Mouse (Mus musculus): ENCODE data around the gene Gm11172. TPM values are rescaled to one million over a fixed set of nuclear protein-coding genes. Genes with fewer than 3 reads are reported as not detected.
"Not testable (repeated sequence)": the region's sequence is repeated elsewhere in the genome, so short reads cannot be mapped to it uniquely, and the experiment has no call there.

Gene Gm11172
- polyA plus RNA-seq, 1 experiment from 2014 or later, result not detected

DNA sequence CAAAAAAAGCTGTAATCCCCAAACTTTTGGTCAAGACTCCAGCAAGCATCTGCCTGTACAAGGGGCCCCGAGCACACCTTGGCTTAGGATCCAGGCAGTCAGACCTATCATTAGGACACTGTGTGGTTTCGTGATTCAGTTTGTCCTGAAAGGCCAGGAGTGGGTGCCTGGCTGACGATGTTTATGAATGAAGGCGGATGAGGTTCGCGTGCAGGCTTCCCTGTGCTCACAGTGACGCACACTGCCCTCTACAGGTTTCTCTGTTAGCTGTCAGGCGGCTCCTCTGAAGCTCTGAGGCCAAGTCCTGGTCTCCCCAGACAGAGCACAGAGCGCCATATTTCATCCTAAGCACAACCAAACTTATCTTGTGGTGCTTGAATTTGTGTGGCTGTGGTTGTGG is 26.4 kb upstream of the Gm11172 start:
- peak overlapping the region; percentile 85 for H3K4me3 ChIP-seq (replicated peaks)
- peak; percentile 20; the same call in 1 of the 2 replicates for ATAC-seq (ENCODE audit: insufficient read depth)
- peak overlapping the region; percentile 81 for H3K27ac ChIP-seq (replicated peaks)
- peak overlapping the region; percentile 67; the same call in 1 of the 2 replicates for H3K9ac ChIP-seq
- no peaks in the 10 kb centered on the region for H3K9me3 ChIP-seq (replicated peaks)
- H3K4me1 ChIP-seq (replicated peaks), result peaks cover 38% of the 10 kb centered on the region
- no peaks in the 10 kb centered on the region for H3K36me3 ChIP-seq (replicated peaks)
- 2% methylated on average over 9 of the region's 9 CpGs for WGBS (ENCODE audit: insufficient replicate concordance)
- H3K4me2 ChIP-seq, result peak overlapping the region; percentile 95
- H3K27me3 ChIP-seq, result peaks cover 37% of the 10 kb centered on the region

DNA sequence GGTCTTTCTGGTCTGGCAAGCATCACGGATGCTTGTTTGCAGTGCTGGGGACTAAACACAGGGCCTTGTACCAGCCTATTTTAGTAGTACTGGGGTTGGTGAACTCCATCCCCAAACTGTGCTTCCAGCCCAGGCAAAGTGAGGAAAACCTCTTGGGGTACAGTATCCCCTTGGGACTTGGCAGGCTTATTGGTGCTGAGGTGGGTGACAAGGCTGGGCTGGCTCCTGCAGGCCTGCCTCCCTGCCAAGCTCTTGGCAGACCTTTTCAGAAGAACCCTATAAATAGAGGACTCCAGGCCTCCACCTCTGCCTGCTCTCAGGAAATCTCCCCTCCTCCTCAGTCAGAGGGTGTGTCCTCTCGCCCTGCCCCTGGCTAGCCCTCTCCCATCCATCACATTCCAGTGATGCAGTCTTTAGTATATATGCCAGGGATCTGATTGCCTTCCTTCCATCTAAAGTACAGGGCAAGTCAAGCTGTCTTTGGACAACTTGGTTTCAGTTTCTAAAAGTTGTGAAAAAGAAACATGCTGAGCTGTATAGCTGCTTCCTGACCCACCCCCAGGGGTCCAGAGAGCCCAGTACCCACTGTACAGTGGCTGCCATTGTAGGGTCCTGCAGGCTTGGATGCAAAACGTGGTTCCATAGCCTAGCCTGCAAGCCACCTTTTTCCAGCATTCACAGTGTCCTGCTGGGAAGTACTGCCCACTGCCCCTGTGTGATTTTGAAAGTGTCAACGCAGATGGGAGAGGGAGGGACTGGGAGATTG is 25.8 kb upstream of the Gm11172 start:
- H3K4me3 ChIP-seq (replicated peaks), result peak overlapping the region; percentile 85
- ATAC-seq (ENCODE audit: insufficient read depth), result no peak
- no peaks in the 10 kb centered on the region for H3K36me3 ChIP-seq (replicated peaks)
- H3K9ac ChIP-seq, result no peak overlapping the region
- H3K4me1 ChIP-seq (replicated peaks), result peaks cover 38% of the 10 kb centered on the region
- WGBS (ENCODE audit: insufficient replicate concordance), result 59% methylated on average over 4 of the region's 4 CpGs
- H3K4me2 ChIP-seq, result peak overlapping the region; percentile 95
- peaks cover 38% of the 10 kb centered on the region for H3K27me3 ChIP-seq
- H3K27ac ChIP-seq (replicated peaks), result no peak overlapping the region
- H3K9me3 ChIP-seq (replicated peaks), result no peaks in the 10 kb centered on the region

DNA sequence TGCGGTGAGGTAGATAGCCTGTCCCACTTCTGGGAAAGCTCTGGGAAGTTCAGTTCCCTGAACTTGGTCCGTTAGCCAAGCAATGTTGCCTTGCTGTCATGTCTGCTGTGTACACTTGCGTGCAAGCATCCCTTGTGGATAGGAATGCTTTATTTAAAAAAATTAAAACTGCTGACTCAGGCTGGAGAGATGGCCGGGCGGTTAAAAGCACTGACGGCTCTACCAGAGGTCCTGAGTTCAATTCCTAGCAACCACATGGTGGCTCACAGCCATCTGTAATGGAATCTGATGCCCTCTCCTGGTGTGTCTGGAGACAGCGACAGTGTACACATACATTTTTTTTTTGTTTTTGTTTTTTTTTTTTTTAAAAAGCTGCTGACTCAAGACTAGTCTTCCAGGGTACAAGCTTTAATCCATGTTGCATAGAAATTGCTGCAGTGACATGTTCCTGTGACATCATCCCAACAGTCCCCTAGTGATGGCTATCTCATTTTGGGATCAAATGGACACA is 25.1 kb upstream of the Gm11172 start:
- peaks cover 32% of the 10 kb centered on the region for H3K27me3 ChIP-seq
- 62% methylated on average over 7 of the region's 7 CpGs for WGBS (ENCODE audit: insufficient replicate concordance)
- no peak for ATAC-seq (ENCODE audit: insufficient read depth)

DNA sequence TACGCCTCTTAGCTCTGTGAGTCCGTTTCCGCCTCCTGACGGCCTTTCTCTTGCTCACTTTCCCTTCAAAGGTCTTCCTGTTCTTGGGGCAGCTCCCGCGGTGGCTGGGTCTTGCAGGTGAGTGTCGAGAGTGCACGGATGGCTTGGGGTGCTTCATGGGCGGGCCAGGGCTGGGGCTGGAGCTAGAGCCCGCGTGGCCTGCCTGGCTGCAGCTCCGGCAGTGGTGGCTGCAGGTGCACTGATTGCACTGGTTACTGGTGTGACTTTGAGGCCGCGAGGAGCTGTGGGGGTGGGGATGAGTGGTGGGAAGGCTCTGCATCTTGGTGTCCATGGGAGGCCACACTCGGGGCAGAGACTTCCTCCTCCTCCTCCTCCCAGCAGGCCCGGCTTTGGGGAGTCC is 24.4 kb upstream of the Gm11172 start, which contains the start of gene Tnp2:
Tnp2 (minus strand) TSS at position 390 of the 400 bp plus-strand sequence.
- H3K27ac ChIP-seq (replicated peaks), result no peak within 1 kb of the TSS
- no peak within 1 kb of the TSS for H3K4me2 ChIP-seq
- no peak within 1 kb of the TSS for H3K4me3 ChIP-seq (replicated peaks)
- H3K36me3 ChIP-seq (replicated peaks), result no peaks in the 10 kb centered on the region
- no peak for ATAC-seq (ENCODE audit: insufficient read depth)
- no peaks in the 10 kb centered on the region for H3K9me3 ChIP-seq (replicated peaks)
- 44% methylated on average over 16 of the region's 16 CpGs for WGBS (ENCODE audit: insufficient replicate concordance)
- peaks cover 25% of the 10 kb centered on the region for H3K27me3 ChIP-seq
- no peak within 1 kb of the TSS for H3K9ac ChIP-seq
- H3K4me1 ChIP-seq (replicated peaks), result peaks cover 31% of the 10 kb centered on the region

More for the DNA sequence above, 25.1 kb upstream of the Gm11172 start:
- no peak overlapping the region for H3K27ac ChIP-seq (replicated peaks)
- no peaks in the 10 kb centered on the region for H3K36me3 ChIP-seq (replicated peaks)
- H3K4me1 ChIP-seq (replicated peaks), result peaks cover 34% of the 10 kb centered on the region
- no peak overlapping the region for H3K9ac ChIP-seq
- no peak overlapping the region for H3K4me3 ChIP-seq (replicated peaks)
- H3K4me2 ChIP-seq, result no peak overlapping the region
- no peaks in the 10 kb centered on the region for H3K9me3 ChIP-seq (replicated peaks)

DNA sequence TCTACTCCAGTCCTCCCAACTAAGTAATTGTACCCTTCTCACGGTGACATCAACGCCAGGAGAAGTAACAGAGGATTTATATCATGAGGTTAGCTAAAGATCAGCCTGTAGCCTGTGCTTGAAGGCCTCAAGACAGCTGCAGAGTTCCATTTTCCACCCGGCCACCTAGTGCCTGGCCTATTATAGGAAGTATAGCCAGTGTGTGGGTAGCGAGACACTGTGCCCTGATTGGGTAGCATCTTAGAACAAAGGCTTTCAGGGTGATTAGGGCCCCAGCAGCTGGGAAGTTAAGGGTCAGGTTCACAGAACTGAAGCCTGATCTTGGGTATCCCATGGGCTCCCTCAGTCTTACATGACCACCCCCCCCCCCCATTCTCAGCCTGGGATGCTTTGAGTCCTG is 23.8 kb upstream of the Gm11172 start:
- Histone ChIP-seq H3K27ac (replicated peaks) (no peak overlapping the region), H3K27me3 (peaks cover 19% of the 10 kb centered on the region), H3K9ac (no peak overlapping the region), H3K4me3 (replicated peaks) (no peak overlapping the region), H3K4me2 (no peak overlapping the region), H3K9me3 (replicated peaks) (no peaks in the 10 kb centered on the region), H3K36me3 (replicated peaks) (no peaks in the 10 kb centered on the region), H3K4me1 (replicated peaks) (peaks cover 29% of the 10 kb centered on the region)
- ATAC-seq (ENCODE audit: insufficient read depth), result no peak
- WGBS (ENCODE audit: insufficient replicate concordance), result 51% methylated on average over 4 of the region's 4 CpGs

DNA sequence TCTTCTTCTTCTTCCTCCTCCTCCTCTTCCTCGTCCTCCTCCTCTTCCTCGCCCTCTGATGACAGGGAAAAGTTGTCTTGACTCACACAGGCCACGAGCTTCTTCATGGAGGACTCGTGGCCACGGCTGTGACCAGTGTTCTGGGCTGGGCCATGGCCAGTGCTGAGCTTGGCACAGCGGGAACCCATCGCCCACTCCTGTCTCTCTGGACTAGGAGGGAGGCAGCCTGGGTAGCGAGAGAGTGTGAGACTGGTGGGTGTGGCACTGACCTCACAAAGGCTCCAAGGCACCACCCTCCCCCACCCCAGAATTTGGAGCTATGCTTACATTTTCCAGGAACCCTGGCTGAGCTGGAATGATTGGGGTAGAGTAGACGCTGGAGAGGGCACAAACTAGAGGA is 22.0 kb upstream of the Gm11172 start, which contains the start of gene Prm3:
Prm3 (minus strand) TSS at position 213 of the 400 bp plus-strand sequence.
- no peak within 1 kb of the TSS for H3K9ac ChIP-seq
- H3K36me3 ChIP-seq (replicated peaks), result no peaks in the 10 kb centered on the region
- H3K27ac ChIP-seq (replicated peaks), result no peak within 1 kb of the TSS
- H3K27me3 ChIP-seq, result peaks cover 18% of the 10 kb centered on the region
- WGBS (ENCODE audit: insufficient replicate concordance), result 55% methylated on average over 9 of the region's 9 CpGs
- H3K4me2 ChIP-seq, result no peak within 1 kb of the TSS
- no peaks in the 10 kb centered on the region for H3K9me3 ChIP-seq (replicated peaks)
- no peak for ATAC-seq (ENCODE audit: insufficient read depth)
- no peak within 1 kb of the TSS for H3K4me3 ChIP-seq (replicated peaks)
- peaks cover 12% of the 10 kb centered on the region for H3K4me1 ChIP-seq (replicated peaks)

DNA sequence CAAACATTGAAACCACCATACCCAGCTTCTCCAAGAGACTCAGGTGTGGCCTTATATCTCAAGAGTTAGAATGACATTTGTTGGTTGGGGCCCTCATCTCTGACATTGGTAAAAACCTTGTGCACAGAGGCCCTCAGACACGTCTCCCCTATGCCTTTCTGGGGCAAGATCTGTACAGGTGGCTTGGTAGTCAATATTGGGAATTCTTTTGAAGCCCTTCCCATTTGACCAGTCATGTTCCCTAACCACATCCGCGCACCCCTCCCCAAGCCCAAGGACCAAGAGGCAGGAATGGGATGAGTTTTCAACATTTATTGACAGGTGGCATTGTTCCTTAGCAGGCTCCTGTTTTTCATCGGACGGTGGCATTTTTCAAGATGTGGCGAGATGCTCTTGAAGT is 16.7 kb upstream of the Gm11172 start, which contains the start of gene Prm2:
Prm2 (minus strand) TSS at position 101 of the 400 bp plus-strand sequence.
- no peak within 1 kb of the TSS for H3K4me2 ChIP-seq
- no peak for ATAC-seq (ENCODE audit: insufficient read depth)

DNA sequence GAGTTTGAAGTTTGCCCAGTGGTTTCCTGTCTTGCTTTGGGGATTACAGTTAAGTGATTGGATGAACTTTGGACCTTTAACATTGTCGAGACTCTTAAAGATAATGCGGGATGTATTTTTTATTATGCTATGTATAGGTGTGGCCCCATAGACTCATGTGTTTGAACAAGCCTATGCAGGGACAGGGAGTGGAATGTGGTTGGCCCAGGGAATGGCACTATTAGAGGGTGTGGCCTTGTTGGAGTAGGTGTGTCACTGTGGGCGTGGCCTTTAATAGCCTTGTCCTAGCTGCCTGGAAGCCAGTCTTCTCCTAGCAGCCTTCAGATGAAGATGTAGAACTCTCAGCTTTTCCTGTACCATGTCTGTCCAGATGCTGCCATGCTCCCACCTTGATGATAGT is 10.3 kb upstream of the Gm11172 start:
- 64% methylated on average over 3 of the region's 3 CpGs for WGBS (ENCODE audit: insufficient replicate concordance)
- not testable (repeated sequence) for H3K36me3 ChIP-seq (replicated peaks); H3K9me3 ChIP-seq (replicated peaks); H3K4me3 ChIP-seq (replicated peaks); H3K27ac ChIP-seq (replicated peaks); ATAC-seq (ENCODE audit: insufficient read depth); H3K9ac ChIP-seq; H3K4me1 ChIP-seq (replicated peaks); H3K4me2 ChIP-seq
- H3K27me3 ChIP-seq, result peaks cover 11% of the 10 kb centered on the region; the same call in 1 of the 2 replicates

More for the DNA sequence above, 16.7 kb upstream of the Gm11172 start, which contains the start of gene Prm2:
- Histone ChIP-seq H3K4me1 (replicated peaks) (no peaks in the 10 kb centered on the region), H3K4me3 (replicated peaks) (no peak within 1 kb of the TSS), H3K36me3 (replicated peaks) (no peaks in the 10 kb centered on the region), H3K9me3 (replicated peaks) (no peaks in the 10 kb centered on the region), H3K27me3 (peaks cover 36% of the 10 kb centered on the region), H3K27ac (replicated peaks) (no peak within 1 kb of the TSS), H3K9ac (no peak within 1 kb of the TSS)
- WGBS (ENCODE audit: insufficient replicate concordance), result 54% methylated on average over 6 of the region's 6 CpGs

DNA sequence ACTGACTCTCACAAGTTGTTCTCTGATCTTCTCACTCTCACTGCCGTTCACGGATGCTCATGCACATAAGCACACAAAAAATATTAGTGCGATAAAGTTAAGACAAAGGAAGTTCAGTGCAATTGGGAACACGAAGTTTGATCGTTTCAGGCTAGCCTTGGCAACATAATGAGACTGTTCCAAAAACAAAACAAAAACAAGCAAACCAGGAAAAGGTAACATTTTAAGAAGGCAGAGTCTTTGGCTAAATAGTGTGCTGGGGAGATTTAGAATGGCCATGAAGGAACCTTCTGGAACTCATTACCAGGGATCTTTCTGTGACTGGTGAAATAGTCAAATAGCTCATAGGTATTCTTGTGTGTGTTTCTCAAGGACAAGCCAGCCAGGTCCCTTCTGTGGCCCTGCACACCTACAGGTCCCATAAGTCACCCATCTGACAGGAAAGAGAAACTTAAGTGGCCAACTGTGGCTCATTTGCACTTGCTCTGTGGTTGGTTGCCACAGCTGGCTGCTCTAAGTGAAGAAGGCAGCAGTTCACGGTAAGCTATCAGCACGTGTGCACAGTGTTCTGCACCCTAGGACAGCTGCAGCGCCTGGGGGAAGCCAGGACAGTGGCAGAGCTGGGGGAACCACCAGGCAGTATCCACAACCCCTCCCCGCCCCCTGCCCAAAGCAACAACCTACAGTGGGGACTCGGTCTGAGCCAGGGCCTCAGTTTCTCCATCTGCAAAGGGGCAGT is 6.8 kb upstream of the Gm11172 start, which contains the start of gene Prm1:
Prm1 (minus strand) TSS at position 51 of the 739 bp plus-strand sequence.
- H3K4me1 ChIP-seq (replicated peaks), result no peaks in the 10 kb centered on the region
- no peak for ATAC-seq (ENCODE audit: insufficient read depth)
- H3K36me3 ChIP-seq (replicated peaks), result no peaks in the 10 kb centered on the region

DNA sequence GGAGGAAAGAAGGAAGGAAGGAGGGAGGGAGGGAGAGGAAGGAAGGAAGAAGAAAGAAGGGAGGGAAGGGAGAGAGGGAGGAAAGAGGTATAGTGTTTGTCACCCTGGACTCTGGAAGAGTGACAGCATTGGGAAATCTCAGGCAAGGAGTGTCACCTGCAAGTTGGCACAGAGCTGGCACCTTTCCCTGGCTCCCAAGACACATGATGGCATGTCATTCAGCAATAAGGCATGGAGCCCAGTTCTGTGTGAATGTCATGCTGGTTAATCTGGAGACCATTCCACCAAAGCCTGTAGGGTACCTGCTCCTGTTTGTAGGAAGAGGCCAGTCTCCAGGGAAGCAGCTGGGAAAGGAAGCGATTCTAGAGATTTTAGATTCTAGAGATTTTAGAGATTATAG is 2.3 kb upstream of the Gm11172 start:
- Histone ChIP-seq H3K9me3 (replicated peaks) (no peaks in the 10 kb centered on the region), H3K4me1 (replicated peaks) (peaks cover 8% of the 10 kb centered on the region), H3K27me3 (peaks cover 39% of the 10 kb centered on the region; the same call in 1 of the 2 replicates), H3K4me2 (no peak overlapping the region), H3K27ac (replicated peaks) (no peak overlapping the region), H3K9ac (no peak overlapping the region), H3K36me3 (replicated peaks) (no peaks in the 10 kb centered on the region), H3K4me3 (replicated peaks) (no peak overlapping the region)
- ATAC-seq (ENCODE audit: insufficient read depth), result no peak
- 55% methylated on average over 1 of the region's 1 CpGs for WGBS (ENCODE audit: insufficient replicate concordance)

More for the DNA sequence above, 6.8 kb upstream of the Gm11172 start, which contains the start of gene Prm1:
- Histone ChIP-seq H3K9ac (no peak within 1 kb of the TSS), H3K4me2 (no peak within 1 kb of the TSS), H3K27me3 (peaks cover 35% of the 10 kb centered on the region; the same call in 1 of the 2 replicates), H3K27ac (replicated peaks) (no peak within 1 kb of the TSS), H3K4me3 (replicated peaks) (no peak within 1 kb of the TSS), H3K9me3 (replicated peaks) (no peaks in the 10 kb centered on the region)
- WGBS (ENCODE audit: insufficient replicate concordance), result 55% methylated on average over 10 of the region's 10 CpGs

DNA sequence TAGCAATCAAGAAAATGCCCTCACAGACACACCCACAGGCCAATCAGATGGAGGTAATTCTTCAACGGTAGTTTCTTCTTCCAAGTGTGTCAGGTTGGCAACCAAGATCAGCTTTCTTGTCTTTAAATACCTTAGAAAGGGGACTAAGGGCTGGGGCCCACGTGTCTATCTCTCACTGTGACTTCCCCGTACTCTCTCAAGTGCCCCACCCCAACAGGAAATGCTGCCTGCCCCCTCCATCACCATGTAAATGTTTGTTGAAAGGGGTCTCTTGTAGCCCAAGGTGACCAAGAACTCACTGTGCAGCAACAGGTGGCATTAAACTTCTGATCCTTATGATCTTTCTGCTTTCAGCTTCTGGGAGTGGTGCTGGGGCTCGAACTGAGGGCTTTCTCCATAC is 1.0 kb downstream of the Gm11172 start:
- H3K9ac ChIP-seq, result no peak overlapping the region
- no peak overlapping the region for H3K27ac ChIP-seq (replicated peaks)
- ATAC-seq (ENCODE audit: insufficient read depth), result no peak
- H3K4me2 ChIP-seq, result no peak overlapping the region
- peaks cover 24% of the 10 kb centered on the region; the same call in 1 of the 2 replicates for H3K27me3 ChIP-seq
- H3K4me3 ChIP-seq (replicated peaks), result no peak overlapping the region
- no peaks in the 10 kb centered on the region for H3K36me3 ChIP-seq (replicated peaks)
- WGBS (ENCODE audit: insufficient replicate concordance), result 49% methylated on average over 4 of the region's 4 CpGs
- no peaks in the 10 kb centered on the region for H3K9me3 ChIP-seq (replicated peaks)
- peaks cover 8% of the 10 kb centered on the region for H3K4me1 ChIP-seq (replicated peaks)
